Mouse (Mus musculus) cortical plate, adult 2 months (tissue): ENCODE measurements around the gene Ptpre.

Source experiments
- CTCF ChIP-seq: fragments of 200-500 bp; IDR thresholded peaks from 2 replicates; pipeline ENCODE4 v1.5.1; 2011; ENCODE audit warnings: mild to moderate bottlenecking, control low read depth, low read length; ENCODE audit not compliant: insufficient read depth; ENCODE audit errors: extremely low read depth
- POLR2A ChIP-seq: fragments of 200-500 bp; IDR thresholded peaks from 2 replicates; pipeline ENCODE4 v1.6.1; 2011; ENCODE audit warnings: mild to moderate bottlenecking, low read length, control low read depth; ENCODE audit not compliant: insufficient read depth; ENCODE audit errors: extremely low read depth

DNA sequence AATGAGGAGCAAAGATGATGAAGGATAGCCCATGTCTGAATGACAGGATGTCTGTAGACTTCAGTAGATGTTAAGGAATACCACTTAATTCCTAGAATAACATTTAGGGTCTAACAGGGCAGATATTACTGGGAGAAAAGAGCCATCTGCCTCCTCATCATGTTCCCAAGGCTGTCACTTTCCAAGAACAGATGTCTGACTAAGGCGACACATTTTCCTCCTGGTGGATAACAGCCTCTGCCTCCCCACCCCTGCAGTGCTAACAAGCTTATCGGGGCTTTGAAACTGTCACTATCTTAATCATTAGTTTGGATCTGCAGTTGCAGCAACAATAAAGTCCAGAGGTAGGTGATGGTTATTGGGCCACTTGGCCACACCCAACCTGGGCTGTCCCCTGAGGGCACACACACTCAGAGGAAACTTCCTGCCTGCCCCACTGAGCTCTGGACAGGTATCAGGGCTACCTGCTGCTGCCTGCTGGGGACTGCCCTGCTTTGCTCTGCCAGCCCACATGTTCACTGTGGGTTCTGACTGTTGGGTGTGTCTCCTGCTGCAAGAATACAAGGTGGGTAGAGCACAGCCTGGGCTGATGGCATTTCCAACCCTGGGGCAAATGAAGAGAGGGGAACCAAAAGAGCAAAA is 2.6 kb upstream of the Ptpre start:
- TF ChIP-seq POLR2A (no peak), CTCF (no peak)
